Mouse (Mus musculus) embryonic facial prominence, embryonic 10.5 days (tissue): ENCODE results near the gene Col6a3. TPM values are rescaled to one million over a fixed set of nuclear protein-coding genes. Genes with fewer than 3 reads are reported as not detected.

ENCODE experiments used
- DNase-seq: peaks from one replicate; pipeline ENCODE4 v3.0.0-alpha.2; 2017; ENCODE audit warnings: low spot score
- H3K27ac ChIP-seq: fragments of 300-500 bp; sonication (generic); replicated peaks from 2 replicates; pipeline ENCODE4 v1.5.1; 2016; ENCODE audit warnings: mild to moderate bottlenecking
- H3K27me3 ChIP-seq: fragments of 300-500 bp; sonication (generic); replicated peaks from 2 replicates; pipeline ENCODE4 v1.6.1; 2016; ENCODE audit warnings: low read depth, mild to moderate bottlenecking; ENCODE audit not compliant: poor library complexity, severe bottlenecking
- H3K36me3 ChIP-seq: fragments of 300-500 bp; sonication (generic); replicated peaks from 2 replicates; pipeline ENCODE4 v1.6.1; 2016; ENCODE audit warnings: mild to moderate bottlenecking, moderate library complexity
- H3K4me1 ChIP-seq: fragments of 300-500 bp; sonication (generic); 2 replicates; pipeline ENCODE4 v1.6.1; 2016
- H3K4me3 ChIP-seq: fragments of 300-500 bp; sonication (generic); 2 replicates; pipeline ENCODE4 v1.5.1; 2016; ENCODE audit warnings: mild to moderate bottlenecking, moderate library complexity
- H3K9me3 ChIP-seq: fragments of 300-500 bp; sonication (generic); 2 replicates; pipeline ENCODE4 v1.6.1; 2016; ENCODE audit warnings: mild to moderate bottlenecking
- WGBS: fragments of 180-500 bp; shearing (Covaris S2); methylation state at CpG from one replicate; pipeline ENCODE4 v1.1.7; 2016; 5-methylcytosine and 5-hydroxymethylcytosine counted together
- polyA plus RNA-seq: library from polyadenylated mRNA; unstranded; fragments of >200 nt; fragmentation: Nextera tagmentation; extraction: Ambion mirVana; gene quantifications from 2 replicates; pipeline ENCODE4 v1.2.1, GENCODE M21; 2016

Col6a3 gene
- polyA plus RNA-seq, 1 experiment from 2014 or later, result 6.6 TPM

DNA sequence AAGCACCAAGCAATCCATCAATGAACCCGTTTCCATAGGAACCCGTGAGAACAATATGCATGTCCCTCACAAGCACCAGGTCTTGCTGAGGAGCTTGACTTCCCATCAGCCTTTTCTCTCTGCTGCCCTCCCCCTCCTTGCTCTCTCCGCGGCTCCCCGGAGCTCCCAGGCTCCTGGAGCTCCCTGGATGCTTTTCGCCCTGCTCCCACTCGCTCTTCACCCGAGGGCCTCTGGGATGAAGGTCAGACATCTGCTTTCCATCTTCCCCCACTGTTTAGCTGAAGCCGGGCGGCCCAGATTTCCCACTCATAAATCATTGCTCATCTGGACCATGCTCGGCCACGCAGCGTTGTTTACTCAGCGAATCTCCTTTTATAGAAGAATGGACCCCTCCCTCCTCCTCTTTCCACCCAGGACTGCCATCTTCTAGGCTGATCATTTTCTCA is 99.8 kb downstream of the Col6a3 start:
- Histone ChIP-seq H3K9me3 (no peaks in the 10 kb centered on the region), H3K36me3 (no peaks in the 10 kb centered on the region), H3K4me3 (peak overlapping the region; percentile 47), H3K27ac (peak overlapping the region; percentile 88), H3K27me3 (no peaks in the 10 kb centered on the region), H3K4me1 (peaks cover 24% of the 10 kb centered on the region)
- peak; percentile 81 for DNase-seq
- 17% methylated on average over 14 of the region's 14 CpGs for WGBS

DNA sequence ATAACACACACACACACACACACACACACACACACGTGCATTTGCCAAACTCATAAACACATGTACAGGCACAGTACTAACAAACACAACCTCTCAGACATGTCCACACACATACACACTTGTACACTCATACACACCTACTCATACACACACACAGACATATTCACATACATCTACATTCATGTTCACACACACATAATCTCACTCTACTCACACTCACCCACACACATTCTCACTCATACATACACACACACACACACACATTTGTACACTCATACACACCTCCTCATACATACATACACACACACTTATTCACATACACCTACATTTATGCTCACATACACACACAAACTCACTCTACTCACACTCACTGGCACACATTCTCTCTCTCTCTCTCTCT is 100.3 kb downstream of the Col6a3 start:
- peak overlapping the region; percentile 47; the same call in 1 of the 2 replicates for H3K4me3 ChIP-seq
- no peaks in the 10 kb centered on the region for H3K9me3 ChIP-seq
- no peaks in the 10 kb centered on the region for H3K36me3 ChIP-seq
- H3K27me3 ChIP-seq, result no peaks in the 10 kb centered on the region
- H3K27ac ChIP-seq, result peak overlapping the region; percentile 88
- no peak for DNase-seq
- 91% methylated on average over 1 of the region's 1 CpGs for WGBS
- H3K4me1 ChIP-seq, result peaks cover 24% of the 10 kb centered on the region

- Histone ChIP-seq H3K9me3 (no peaks in the 10 kb centered on the region), H3K27ac (no peak overlapping the region), H3K36me3 (no peaks in the 10 kb centered on the region), H3K4me3 (no peak overlapping the region), H3K4me1 (peaks cover 24% of the 10 kb centered on the region), H3K27me3 (no peaks in the 10 kb centered on the region)
- 87% methylated on average over 7 of the region's 7 CpGs for WGBS
- no peak for DNase-seq
Measured at GRCm38 (mm10) chr1:90742641-90743040, 101.1 kb downstream of the Col6a3 start.

GRCm38 (mm10) chr1:90740216-90741170 is 103.3 kb downstream of the Col6a3 start:
- Histone ChIP-seq H3K36me3 (no peaks in the 10 kb centered on the region), H3K9me3 (no peaks in the 10 kb centered on the region), H3K4me1 (peaks cover 23% of the 10 kb centered on the region), H3K4me3 (no peak overlapping the region), H3K27ac (0 out of 2 replicates have a peak overlapping the region, but pooled peaks have one; percentile 37), H3K27me3 (no peaks in the 10 kb centered on the region)
- WGBS, result 85% methylated on average over 11 of the region's 11 CpGs
- DNase-seq, result no peak

GRCm38 (mm10) chr1:90738913-90739312 is 104.9 kb downstream of the Col6a3 start:
- 87% methylated on average over 2 of the region's 2 CpGs for WGBS
- Histone ChIP-seq H3K27me3 (no peaks in the 10 kb centered on the region; the same call in 1 of the 2 replicates), H3K9me3 (no peaks in the 10 kb centered on the region), H3K4me3 (no peak overlapping the region), H3K36me3 (no peaks in the 10 kb centered on the region), H3K4me1 (peaks cover 13% of the 10 kb centered on the region), H3K27ac (no peak overlapping the region)
- DNase-seq, result no peak

- 76% methylated on average over 3 of the region's 3 CpGs for WGBS
- H3K36me3 ChIP-seq, result no peaks in the 10 kb centered on the region
- no peaks in the 10 kb centered on the region; the same call in 1 of the 2 replicates for H3K27me3 ChIP-seq
- H3K27ac ChIP-seq, result no peak overlapping the region
- DNase-seq, result no peak
- H3K4me3 ChIP-seq, result no peak overlapping the region
- H3K9me3 ChIP-seq, result no peaks in the 10 kb centered on the region
- H3K4me1 ChIP-seq, result peaks cover 9% of the 10 kb centered on the region
Measured at GRCm38 (mm10) chr1:90729466-90729865, 114.3 kb downstream of the Col6a3 start.

DNA sequence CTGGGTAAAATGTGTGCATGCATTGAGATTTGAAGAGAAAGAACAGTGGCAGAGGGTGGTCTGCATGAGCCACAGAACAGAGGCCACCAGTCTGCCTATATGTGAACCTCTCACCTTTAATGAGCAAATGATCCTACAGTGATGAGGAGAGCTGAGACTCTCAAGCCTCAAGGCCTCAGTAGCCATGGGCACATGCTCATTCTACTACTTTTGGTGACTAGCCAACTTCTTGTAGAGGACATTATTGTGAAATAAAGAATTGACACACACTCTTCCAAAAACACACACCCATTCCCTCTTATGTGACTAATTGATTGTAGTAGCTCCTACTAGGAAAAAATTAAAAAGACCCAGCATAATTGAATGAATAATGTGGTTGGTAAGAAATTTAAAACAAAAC is 120.0 kb downstream of the Col6a3 start:
- no peak overlapping the region for H3K4me3 ChIP-seq
- H3K27ac ChIP-seq, result no peak overlapping the region
- H3K27me3 ChIP-seq, result no peaks in the 10 kb centered on the region
- no peaks in the 10 kb centered on the region for H3K36me3 ChIP-seq
- H3K9me3 ChIP-seq, result no peaks in the 10 kb centered on the region
- H3K4me1 ChIP-seq, result no peaks in the 10 kb centered on the region
- DNase-seq, result no peak

DNA sequence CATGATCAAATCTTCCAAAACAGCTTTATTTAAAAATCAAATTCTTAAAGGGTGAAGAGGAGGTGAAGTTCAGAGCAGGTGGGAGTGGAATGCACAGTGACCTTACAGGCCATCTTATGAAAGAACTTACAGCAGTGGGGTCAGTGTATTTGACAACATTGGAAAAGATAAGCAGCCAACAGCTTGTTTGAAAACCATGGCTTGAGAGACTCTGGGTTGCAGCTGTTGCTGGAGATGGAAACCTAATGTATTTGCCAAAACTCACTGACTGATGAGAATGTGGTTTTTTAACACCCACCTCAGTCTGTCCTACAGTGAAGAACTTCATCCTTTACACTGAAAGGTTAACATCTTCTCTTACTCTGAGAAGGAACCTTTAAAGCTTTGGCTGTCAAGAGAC is 120.4 kb downstream of the Col6a3 start:
- Histone ChIP-seq H3K27ac (no peak overlapping the region), H3K4me3 (no peak overlapping the region), H3K36me3 (no peaks in the 10 kb centered on the region)

GRCm38 (mm10) chr1:90722021-90722420 is 121.8 kb downstream of the Col6a3 start:
- H3K4me3 ChIP-seq, result no peak overlapping the region
- no peaks in the 10 kb centered on the region for H3K27me3 ChIP-seq
- H3K27ac ChIP-seq, result no peak overlapping the region
- no peaks in the 10 kb centered on the region for H3K4me1 ChIP-seq
- H3K36me3 ChIP-seq, result no peaks in the 10 kb centered on the region
- DNase-seq, result no peak
- H3K9me3 ChIP-seq, result no peaks in the 10 kb centered on the region

More for the DNA sequence above, 120.4 kb downstream of the Col6a3 start:
- no peaks in the 10 kb centered on the region for H3K27me3 ChIP-seq
- H3K9me3 ChIP-seq, result no peaks in the 10 kb centered on the region
- H3K4me1 ChIP-seq, result no peaks in the 10 kb centered on the region
- no peak for DNase-seq

DNA sequence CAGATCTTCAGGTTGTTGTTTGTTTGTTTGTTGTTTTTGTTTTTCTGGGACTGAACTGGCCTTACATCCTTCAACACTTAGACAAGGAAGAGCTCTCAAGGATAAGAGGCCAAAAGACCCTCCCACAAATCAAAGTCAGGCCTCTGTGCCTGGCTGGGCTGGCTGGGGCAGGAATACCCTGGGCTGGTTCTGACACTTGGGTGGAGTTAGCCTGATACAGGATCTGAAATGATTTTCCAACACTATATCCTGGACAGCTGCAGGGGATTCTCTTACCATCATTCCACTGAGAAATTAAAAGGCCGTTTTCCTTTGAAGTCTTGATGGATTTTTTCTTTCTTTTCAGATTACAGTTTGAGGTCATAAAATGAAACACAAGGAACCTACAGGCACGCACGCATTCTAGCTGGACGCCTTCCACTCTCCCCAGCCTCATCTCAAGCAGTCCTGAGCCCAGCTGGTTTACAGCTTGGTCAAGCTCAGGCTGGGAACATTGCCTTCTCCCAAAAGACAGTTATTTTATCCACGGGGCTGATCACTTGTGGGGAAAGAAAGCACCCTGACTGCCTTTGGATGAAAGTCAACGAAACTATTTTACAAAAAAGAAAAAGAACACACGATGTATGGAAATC is 123.0 kb downstream of the Col6a3 start:
- H3K36me3 ChIP-seq, result no peaks in the 10 kb centered on the region
- no peaks in the 10 kb centered on the region for H3K9me3 ChIP-seq
- H3K27ac ChIP-seq, result no peak overlapping the region
- no peak for DNase-seq
- WGBS, result 85% methylated on average over 7 of the region's 7 CpGs
- no peaks in the 10 kb centered on the region for H3K4me1 ChIP-seq
- H3K4me3 ChIP-seq, result no peak overlapping the region
- no peaks in the 10 kb centered on the region for H3K27me3 ChIP-seq

GRCm38 (mm10) chr1:90718826-90719550 is 124.8 kb downstream of the Col6a3 start:
- Histone ChIP-seq H3K27ac (no peak overlapping the region), H3K36me3 (no peaks in the 10 kb centered on the region), H3K27me3 (no peaks in the 10 kb centered on the region), H3K4me1 (no peaks in the 10 kb centered on the region), H3K4me3 (no peak overlapping the region), H3K9me3 (no peaks in the 10 kb centered on the region)
- 89% methylated on average over 6 of the region's 6 CpGs for WGBS
- DNase-seq, result no peak

GRCm38 (mm10) chr1:90716258-90716657 is 127.5 kb downstream of the Col6a3 start:
- no peak for DNase-seq
- Histone ChIP-seq H3K27me3 (no peaks in the 10 kb centered on the region), H3K9me3 (no peaks in the 10 kb centered on the region), H3K4me1 (no peaks in the 10 kb centered on the region), H3K36me3 (no peaks in the 10 kb centered on the region), H3K4me3 (no peak overlapping the region), H3K27ac (no peak overlapping the region)
- WGBS, result 72% methylated on average over 2 of the region's 2 CpGs
